ENCODE assay signal across 9 mouse cellular contexts in genomic region chr13:53178594-53178993, GRCm38 (mm10).
DNase-seq lines count a peak whose midpoint lies in the region; ATAC-seq lines count a peak whose summit lies in the region.
"Had no signal": no experiment of that assay in that cellular context is flagged by ENCODE, and none has a peak within 500 bp of the region (broad histone marks: within the 10 kb centered on the region; RNA-seq: fewer than 3 reads in every experiment).

No protein-coding gene starts in this region.

- H3K36me3 ChIP-seq in lung, embryonic 15.5 days = no peaks in the 10 kb centered on the region
- H3K36me3 ChIP-seq in forebrain, embryonic 13.5 days (ENCODE audit: poor library complexity, severe bottlenecking) = no peaks in the 10 kb centered on the region
- no peaks in the 10 kb centered on the region for H3K36me3 ChIP-seq in neural tube, embryonic 13.5 days
- H3K36me3 ChIP-seq: liver, embryonic 15.5 days had no signal

- no peak overlapping the region for H3K9ac ChIP-seq in lung, embryonic 15.5 days
- no peak overlapping the region for H3K9ac ChIP-seq in forebrain, embryonic 13.5 days
- H3K9ac ChIP-seq in neural tube, embryonic 13.5 days = no peak overlapping the region
- H3K9ac ChIP-seq: liver, embryonic 15.5 days had no signal

- 3% methylated on average over 13 of the region's 13 CpGs for WGBS in lung, embryonic 15.5 days
- WGBS in forebrain, embryonic 13.5 days = 3% methylated on average over 13 of the region's 13 CpGs
- WGBS in neural tube, embryonic 13.5 days = 10% methylated on average over 13 of the region's 13 CpGs

- H3K4me2 ChIP-seq in lung, embryonic 15.5 days = peak overlapping the region; percentile 37
- H3K4me2 ChIP-seq in forebrain, embryonic 13.5 days = peak overlapping the region; percentile 33
- H3K4me2 ChIP-seq in neural tube, embryonic 13.5 days = peak overlapping the region; percentile 25
- H3K4me2 ChIP-seq: liver, embryonic 15.5 days had no signal

- no peaks in the 10 kb centered on the region for H3K9me3 ChIP-seq in lung, embryonic 15.5 days
- no peaks in the 10 kb centered on the region for H3K9me3 ChIP-seq in forebrain, embryonic 13.5 days (replicated peaks)
- H3K9me3 ChIP-seq in neural tube, embryonic 13.5 days = no peaks in the 10 kb centered on the region
- H3K9me3 ChIP-seq: liver, embryonic 15.5 days had no signal

- H3K4me3 ChIP-seq in lung, embryonic 15.5 days = no peak overlapping the region
- no peak overlapping the region for H3K4me3 ChIP-seq in forebrain, embryonic 13.5 days
- no peak overlapping the region for H3K4me3 ChIP-seq in neural tube, embryonic 13.5 days
- H3K4me3 ChIP-seq: liver, embryonic 15.5 days had no signal

- peak overlapping the region; percentile 58 for H3K27ac ChIP-seq in lung, embryonic 15.5 days
- H3K27ac ChIP-seq in forebrain, embryonic 13.5 days = no peak overlapping the region
- H3K27ac ChIP-seq in neural tube, embryonic 13.5 days (replicated peaks) = peak overlapping the region; percentile 59
- H3K27ac ChIP-seq: liver, embryonic 15.5 days had no signal

- ATAC-seq in lung, embryonic 15.5 days (ENCODE audit: borderline replicate concordance, extremely low read depth, low FRiP score, low TSS enrichment) = peak; percentile 61; the same call in 1 of the 2 replicates
- no peak; the same call in 1 of the 2 replicates for ATAC-seq in forebrain, embryonic 13.5 days
- no peak for ATAC-seq in neural tube, embryonic 13.5 days (ENCODE audit: low read depth)

- H3K4me1 ChIP-seq in lung, embryonic 15.5 days = peaks cover 49% of the 10 kb centered on the region
- H3K4me1 ChIP-seq in forebrain, embryonic 13.5 days = peaks cover 29% of the 10 kb centered on the region
- H3K4me1 ChIP-seq in neural tube, embryonic 13.5 days (replicated peaks) = peaks cover 38% of the 10 kb centered on the region
- H3K4me1 ChIP-seq: liver, embryonic 15.5 days had no signal

- no peaks in the 10 kb centered on the region for H3K27me3 ChIP-seq in lung, embryonic 15.5 days
- H3K27me3 ChIP-seq in forebrain, embryonic 13.5 days = no peaks in the 10 kb centered on the region
- no peaks in the 10 kb centered on the region for H3K27me3 ChIP-seq in neural tube, embryonic 13.5 days
- H3K27me3 ChIP-seq: liver, embryonic 15.5 days had no signal

- DNase-seq in lung, adult 18-20 months = no peak
- peak; percentile 59 for DNase-seq in kidney, postnatal 10 days
- no peak for DNase-seq in right cerebral cortex, postnatal 36 days (ENCODE audit: low spot score in 2 of 2)
- no peak for DNase-seq in spleen, postnatal 10 days (ENCODE audit: low spot score in 2 of 2)
- no peak for DNase-seq in gastrocnemius, postnatal 4 days (ENCODE audit: low spot score in 2 of 2)
